Mouse (Mus musculus) gastrocnemius, postnatal 36 days (tissue): ENCODE measurements around the gene Aup1. TPM values are rescaled to one million over a fixed set of nuclear protein-coding genes. Genes with fewer than 3 reads are reported as not detected.
A peak's percentile ranks its signal among the peaks of the same experiment; 100 is the strongest.

ENCODE experiments used
- DNase-seq, 2 experiments: peaks; one replicate each; pipeline ENCODE4 v3.0.0; 2022
- intact Hi-C: fragments of 180-260 bp; cut with DNase I; formaldehyde crosslinking; loops from one replicate; pipeline ENCODE4 v1.15.1; 2025
- total RNA-seq, 2 experiments: library from RNA; stranded (reverse); gene quantifications; 2 replicates each; pipeline ENCODE4 v1.2.3; 2021

The Aup1 gene
- total RNA-seq, 2 experiments from 2014 or later: 82.8 to 88.8 TPM

GRCm38 (mm10) chr6:83027706-83028105 lies 26.6 kb upstream of the Aup1 start:
- DNase-seq: no peak
- intact Hi-C loops: no loop called here

DNA sequence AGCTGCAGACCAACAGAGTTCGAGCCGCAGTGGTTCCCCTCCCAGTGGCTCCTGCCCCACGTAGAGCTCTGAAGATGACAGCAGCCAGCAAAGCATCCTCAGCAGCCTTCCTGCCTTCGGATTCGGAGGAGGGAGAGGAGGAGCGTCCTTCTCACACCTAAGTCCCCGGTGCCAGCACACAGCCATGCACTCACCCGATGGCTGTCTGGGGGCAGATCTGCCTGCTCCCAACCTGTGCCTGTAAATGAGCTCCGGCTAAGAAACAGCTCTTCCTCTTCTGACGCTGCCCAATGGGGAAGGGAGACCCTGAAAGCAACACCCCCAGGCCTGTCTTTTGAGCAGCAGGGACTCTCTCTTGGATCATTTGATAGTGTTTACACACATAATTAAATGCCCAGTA lies 24.5 kb upstream of the Aup1 start:
- intact Hi-C loops: no loop called here
- no peak for DNase-seq

- no peak for DNase-seq
- intact Hi-C loops: no loop called here
These were observed 23.2 kb upstream of the Aup1 start for GRCm38 (mm10) chr6:83031111-83031510.

DNA sequence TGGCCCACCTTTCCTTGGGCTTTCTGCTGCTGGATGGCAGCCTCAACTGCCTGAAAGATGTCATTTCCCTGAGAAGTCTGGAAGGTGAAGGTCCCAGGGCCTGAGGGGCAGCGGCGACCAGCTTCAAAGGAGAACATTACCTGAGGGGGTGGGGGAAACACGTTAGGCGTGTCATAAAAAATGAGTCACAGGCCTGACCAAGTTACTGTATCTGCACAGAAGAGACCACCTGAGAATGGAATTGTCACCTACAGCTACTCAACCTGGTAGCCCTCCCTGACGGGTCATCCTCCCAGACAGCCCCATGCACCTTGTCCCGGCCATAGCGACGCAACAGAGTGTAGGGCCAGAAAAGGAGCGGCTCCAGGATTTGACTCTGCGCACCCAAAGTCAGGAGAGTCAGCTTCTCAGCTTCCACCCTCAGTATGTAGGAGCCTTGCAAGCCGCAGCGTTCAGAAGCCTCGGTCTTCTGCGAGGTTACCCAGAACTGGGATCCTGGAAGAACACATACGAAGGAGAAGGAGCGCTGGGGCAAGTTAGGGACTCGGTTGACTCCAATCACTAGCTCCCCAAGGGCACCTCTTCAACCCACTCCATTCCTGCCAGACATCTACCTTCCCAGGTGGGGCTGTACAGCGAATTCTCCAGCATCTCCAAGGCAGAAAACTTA lies 22.3 kb upstream of the Aup1 start:
- intact Hi-C loops: no loop called here
- DNase-seq: no peak

GRCm38 (mm10) chr6:83032769-83033191 lies 21.5 kb upstream of the Aup1 start:
- DNase-seq: peak in 1 of 2 experiments; percentile 48
- intact Hi-C loops: no loop called here

- DNase-seq: peak; percentile 68 to 71
- intact Hi-C loops: no loop called here
These were observed 20.8 kb upstream of the Aup1 start, which contains the start of the genes Dok1 and Loxl3 for GRCm38 (mm10) chr6:83033249-83034185. Dok1 (minus strand) TSS chr6:83033471. Loxl3 (plus strand) TSS chr6:83034173.

DNA sequence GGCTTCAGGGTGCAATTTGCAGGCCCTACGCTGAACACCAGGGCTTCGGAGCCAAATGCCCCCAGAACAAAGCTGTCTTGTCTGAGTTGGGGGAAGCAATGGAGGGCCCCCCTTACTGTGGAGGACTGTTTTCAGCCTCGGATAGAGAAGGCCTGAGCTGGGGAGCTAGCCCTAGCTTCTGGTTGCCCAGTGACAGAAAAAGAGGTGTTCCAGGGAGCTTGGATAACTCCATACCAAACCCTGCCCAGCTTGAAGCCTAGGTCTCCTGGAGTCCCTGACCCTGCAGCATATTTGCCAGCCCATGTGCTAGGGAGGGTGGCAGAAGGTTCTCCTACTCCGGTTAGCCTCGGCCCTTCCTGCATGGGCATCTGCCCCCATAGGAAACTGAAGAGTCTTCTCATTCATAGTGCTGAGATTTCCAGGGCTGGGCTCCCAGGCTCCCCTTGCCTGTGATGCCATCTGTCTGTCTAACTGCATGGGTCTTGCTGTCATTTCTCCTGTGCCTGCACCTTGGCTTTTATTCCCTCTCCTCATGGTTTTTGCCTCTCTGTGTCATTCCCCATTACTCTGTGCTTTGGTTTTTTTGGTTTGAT lies 19.8 kb upstream of the Aup1 start:
- intact Hi-C loops: no loop called here
- DNase-seq: no peak

- intact Hi-C loops: no loop called here
- no peak for DNase-seq
These were observed 17.1 kb upstream of the Aup1 start for GRCm38 (mm10) chr6:83037188-83037587.

DNA sequence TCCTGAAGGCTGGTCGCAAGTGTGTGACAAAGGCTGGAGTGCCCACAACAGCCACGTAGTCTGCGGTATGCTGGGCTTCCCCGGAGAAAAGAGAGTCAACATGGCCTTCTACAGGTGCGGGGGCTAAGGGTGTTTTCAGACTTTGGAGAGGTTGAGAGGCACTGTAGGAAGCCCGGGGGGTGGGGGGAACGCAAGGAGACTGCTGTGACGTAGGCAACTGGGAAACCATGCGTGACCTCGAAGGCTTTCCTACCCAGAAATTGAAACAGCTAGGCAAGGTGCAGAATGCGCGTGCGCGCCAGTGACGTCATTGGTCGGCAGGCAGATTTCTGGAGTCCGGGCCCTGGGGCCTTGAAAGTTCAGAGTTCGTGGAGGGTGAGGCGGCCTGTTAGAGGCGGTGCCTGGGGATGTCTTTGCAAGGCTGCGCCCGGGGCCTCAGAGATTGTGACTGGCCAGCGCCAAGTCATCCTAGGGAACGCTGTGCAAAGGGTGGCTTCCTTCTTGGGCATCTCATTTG lies 15.8 kb upstream of the Aup1 start:
- peak; percentile 89 to 96 for DNase-seq
- intact Hi-C loops: no loop called here

- intact Hi-C loops: no loop called here
- no peak for DNase-seq
These were observed 13.7 kb upstream of the Aup1 start for GRCm38 (mm10) chr6:83040601-83041000.

DNA sequence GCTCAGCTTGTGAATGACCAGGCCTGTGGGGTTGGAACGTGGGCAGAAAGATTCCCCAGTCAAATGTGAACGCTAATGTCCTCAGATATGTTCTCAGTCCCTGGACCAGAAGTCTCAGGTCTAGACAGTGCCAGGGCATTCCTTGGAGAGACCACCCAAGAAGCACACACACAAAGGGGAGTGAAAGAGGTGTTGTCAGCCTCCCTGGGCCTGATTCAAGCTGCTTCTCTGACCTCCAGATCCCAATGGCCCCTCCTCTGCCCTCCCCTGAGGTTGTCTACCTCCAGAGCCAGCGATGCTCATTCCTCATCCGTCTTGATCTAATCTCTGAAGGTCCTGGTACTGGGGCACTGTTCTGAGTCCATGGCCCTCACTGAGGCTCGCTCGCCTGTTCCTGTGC lies 10.8 kb upstream of the Aup1 start:
- intact Hi-C loops: no loop called here
- no peak for DNase-seq

DNA sequence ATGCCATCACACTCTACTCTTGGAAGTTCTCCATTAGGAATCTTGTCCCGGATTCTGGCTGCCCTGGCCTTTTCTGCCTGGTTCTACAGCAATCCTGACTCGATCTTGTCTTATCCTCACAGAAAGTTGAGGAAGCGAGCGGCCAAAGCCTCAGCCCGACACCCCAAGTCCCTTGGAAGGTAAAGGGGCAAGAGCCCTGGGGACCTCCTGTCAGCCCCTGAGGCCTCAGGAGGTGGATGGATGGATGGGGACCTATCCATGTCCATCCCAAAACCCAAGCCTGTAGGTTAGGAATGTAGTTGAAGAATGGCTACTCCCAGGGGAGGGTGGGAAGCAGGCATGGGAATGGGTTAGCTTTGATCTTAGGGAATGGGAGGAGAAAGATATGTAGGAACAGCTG lies 10.3 kb upstream of the Aup1 start:
- intact Hi-C loops: no loop called here
- DNase-seq: no peak

DNA sequence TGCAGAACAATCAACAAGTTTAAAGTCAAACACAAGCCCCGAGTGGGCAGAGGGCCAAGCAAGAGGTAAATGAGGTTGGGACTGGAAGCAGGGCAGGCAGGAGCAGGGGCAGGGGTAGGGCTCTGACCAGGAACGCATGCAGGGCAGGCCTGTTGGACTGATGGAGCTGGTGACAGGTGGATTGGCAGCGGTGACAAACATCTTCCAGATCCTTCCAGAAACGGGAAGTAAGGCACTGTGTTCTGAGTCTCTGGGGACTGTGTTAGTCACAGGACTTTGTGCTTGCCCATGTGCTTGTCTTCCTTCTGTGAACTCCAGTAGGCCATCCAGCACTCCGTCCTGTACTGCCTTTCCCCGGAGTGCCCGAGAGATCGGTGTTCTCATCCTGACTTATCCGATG lies 9.6 kb upstream of the Aup1 start:
- DNase-seq: no peak
- intact Hi-C loops: no loop called here

GRCm38 (mm10) chr6:83049367-83049766 lies 5.0 kb upstream of the Aup1 start:
- intact Hi-C loops: no loop called here
- DNase-seq: no peak

- intact Hi-C loops: loop anchor here (5.0 kb wide), 1 partner anchor 56 kb away; no protein-coding TSS in a partner anchor
- no peak for DNase-seq
These were observed 973 bp upstream of the Aup1 start for GRCm38 (mm10) chr6:83053136-83053960.

- intact Hi-C loops: loop anchor here (1.0 to 5.0 kb wide), 2 partner anchors 23 to 58 kb away; no protein-coding TSS in a partner anchor
- no peak for DNase-seq
These were observed 630 bp downstream of the Aup1 start, which contains the start of gene Htra2 for GRCm38 (mm10) chr6:83054871-83055431. Htra2 (minus strand) TSS chr6:83055273.

DNA sequence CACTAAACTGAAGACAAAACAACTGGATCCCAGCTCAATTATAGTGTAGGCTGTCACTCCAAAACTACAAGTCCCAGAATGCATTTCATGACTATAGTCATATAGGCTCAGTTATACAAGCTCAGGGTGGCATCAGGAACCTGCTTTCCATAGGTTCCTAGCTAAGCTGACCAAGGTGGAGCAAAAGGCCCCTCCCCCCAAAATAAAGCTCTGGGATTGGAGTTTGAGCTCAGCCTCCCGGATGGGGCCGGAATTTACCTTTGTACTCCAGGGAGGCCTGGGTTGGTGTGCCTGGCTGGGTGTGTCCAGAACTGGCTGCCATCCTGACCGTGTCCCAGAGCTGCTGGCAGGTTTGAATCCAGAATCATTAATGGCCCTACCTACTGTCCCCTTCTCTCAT lies 3.5 kb downstream of the Aup1 start, which contains the start of gene Dqx1:
Dqx1 (plus strand) TSS at position 55 of the 400 bp plus-strand sequence.
- intact Hi-C loops: no loop called here
- no peak for DNase-seq

DNA sequence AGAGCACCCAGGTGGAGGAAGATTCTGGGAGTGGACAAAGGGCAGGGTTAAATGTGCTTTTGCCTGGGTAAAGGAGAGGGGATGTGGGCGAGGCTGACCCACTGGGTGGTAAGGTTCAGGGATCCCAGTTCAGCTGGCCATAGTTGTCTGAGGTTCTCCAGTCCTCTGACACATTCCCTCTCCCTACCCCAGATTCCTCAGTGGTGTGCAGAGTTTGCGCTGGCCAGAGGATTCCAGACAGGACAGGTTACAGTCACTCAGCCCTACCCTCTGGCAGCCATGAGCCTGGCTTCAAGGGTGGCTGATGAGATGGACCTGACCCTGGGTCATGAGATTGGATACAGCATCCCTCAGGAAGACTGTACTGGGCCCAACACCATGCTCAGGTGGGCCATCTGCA lies 4.4 kb downstream of the Aup1 start:
- no peak for DNase-seq
- intact Hi-C loops: no loop called here

DNA sequence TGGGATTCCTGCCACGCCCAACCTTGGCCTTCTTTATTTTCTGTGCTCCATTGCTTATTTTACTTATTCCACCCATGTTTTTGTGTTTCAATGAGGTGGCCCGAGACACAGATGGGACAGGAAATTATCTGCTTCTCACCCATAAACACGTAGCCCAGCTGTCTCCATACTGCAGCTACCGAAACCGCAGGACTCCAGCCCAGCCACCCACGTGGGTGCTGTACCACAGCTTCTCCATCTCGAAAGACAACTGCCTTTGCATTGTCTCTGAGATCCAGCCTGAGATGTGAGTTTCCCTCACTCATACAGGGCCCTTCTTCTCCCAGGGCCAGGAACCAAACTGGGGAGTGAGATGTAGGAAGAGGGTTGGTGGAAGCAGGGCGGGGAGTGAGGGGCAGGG lies 11.7 kb downstream of the Aup1 start:
- DNase-seq: no peak
- intact Hi-C loops: no loop called here

DNA sequence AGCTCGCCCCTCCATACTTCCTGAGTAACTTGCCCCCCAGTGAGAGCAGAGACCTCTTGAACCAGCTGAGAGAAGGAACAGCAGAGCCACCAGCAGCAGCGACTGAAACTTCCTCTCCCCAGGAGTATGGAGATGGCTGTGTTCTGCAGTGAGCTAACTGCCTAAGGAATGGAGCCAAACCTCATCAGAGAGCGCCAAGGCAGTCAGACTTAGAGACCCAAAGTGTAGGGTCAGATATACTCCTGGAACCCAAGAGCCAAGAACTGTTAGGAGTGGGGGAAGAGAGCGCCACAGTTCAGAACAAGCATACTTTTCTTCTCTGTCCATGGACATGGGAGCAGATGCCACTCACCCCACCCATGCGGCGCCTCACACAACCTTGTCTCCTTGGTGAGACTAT lies 12.1 kb downstream of the Aup1 start:
- intact Hi-C loops: no loop called here
- no peak for DNase-seq
